Comparison of ENCODE assay signal across 7 mouse cellular contexts in genomic region chr3:86545945-86546344, GRCm38 (mm10). TPM values are rescaled to one million over a fixed set of nuclear protein-coding genes. Genes with fewer than 3 reads are reported as not detected.
A peak's percentile ranks its signal among the peaks of the same experiment; 100 is the strongest.
DNase-seq lines count a peak whose midpoint lies in the region; ATAC-seq and TF ChIP-seq lines count a peak whose summit lies in the region.

No protein-coding gene starts in this region.

- H3K27ac ChIP-seq in lung, postnatal 0 days (ENCODE audit: low read length) = no peak overlapping the region
- no peak overlapping the region for H3K27ac ChIP-seq in forebrain, embryonic 15.5 days (replicated peaks)
- peak overlapping the region; percentile 100 for H3K27ac ChIP-seq in limb, embryonic 12.5 days
- H3K27ac ChIP-seq in stomach, embryonic 14.5 days (ENCODE audit: low read length) = no peak overlapping the region

- ATAC-seq in lung, postnatal 0 days = no peak
- ATAC-seq in forebrain, embryonic 15.5 days (replicated peaks) = no peak
- no peak for ATAC-seq in limb, embryonic 12.5 days (ENCODE audit: insufficient number of reproducible peaks, insufficient read depth, low FRiP score, low TSS enrichment, low read depth)
- ATAC-seq in stomach, embryonic 14.5 days (ENCODE audit: insufficient number of reproducible peaks, insufficient read depth, low FRiP score, low read depth) = no peak

- WGBS in lung, postnatal 0 days = 34% methylated on average over 5 of the region's 5 CpGs
- WGBS in lung, adult 2 months = 67% methylated on average over 5 of the region's 5 CpGs
- 16% methylated on average over 5 of the region's 5 CpGs for WGBS in forebrain, embryonic 15.5 days
- WGBS in limb, embryonic 12.5 days = 8% methylated on average over 5 of the region's 5 CpGs
- WGBS in stomach, embryonic 14.5 days = 34% methylated on average over 5 of the region's 5 CpGs

- peak; percentile 26 for DNase-seq in lung, postnatal 0 days (ENCODE audit: low spot score)
- no peak for DNase-seq in lung, adult 2 months
- no peak for DNase-seq in left cerebral cortex, postnatal 4 days
- no peak for DNase-seq in ovary, postnatal 36 days (ENCODE audit: low spot score)

- H3K9ac ChIP-seq in lung, postnatal 0 days (replicated peaks; ENCODE audit: low read depth) = no peak overlapping the region
- no peak overlapping the region for H3K9ac ChIP-seq in forebrain, embryonic 15.5 days (replicated peaks)
- H3K9ac ChIP-seq in limb, embryonic 12.5 days (replicated peaks) = peak overlapping the region; percentile 100
- no peak overlapping the region for H3K9ac ChIP-seq in stomach, embryonic 14.5 days (replicated peaks; ENCODE audit: low read depth, low read length)

- H3K27me3 ChIP-seq in lung, postnatal 0 days (replicated peaks; ENCODE audit: insufficient read depth, low read length) = peaks cover 42% of the 10 kb centered on the region
- H3K27me3 ChIP-seq in forebrain, embryonic 15.5 days = peaks cover 63% of the 10 kb centered on the region
- peaks cover 6% of the 10 kb centered on the region; the same call in 1 of the 2 replicates for H3K27me3 ChIP-seq in limb, embryonic 12.5 days
- peaks cover 25% of the 10 kb centered on the region for H3K27me3 ChIP-seq in stomach, embryonic 14.5 days (ENCODE audit: control insufficient read depth, insufficient read depth, low read length)

- H3K4me2 ChIP-seq in lung, postnatal 0 days (replicated peaks; ENCODE audit: low read depth, low read length) = peak overlapping the region; percentile 52
- peak overlapping the region; percentile 48; the same call in 1 of the 2 replicates for H3K4me2 ChIP-seq in forebrain, embryonic 15.5 days (replicated peaks)
- peak overlapping the region; percentile 61 for H3K4me2 ChIP-seq in limb, embryonic 12.5 days
- H3K4me2 ChIP-seq in stomach, embryonic 14.5 days (replicated peaks; ENCODE audit: low read depth, low read length) = peak overlapping the region; percentile 42; the same call in 1 of the 2 replicates

- TF ChIP-seq POLR2A in lung, adult 2 months (IDR thresholded peaks at IDR 0.05; ENCODE audit: borderline replicate concordance, extremely low read depth, low read depth, low read length) = no peak

- peak overlapping the region; percentile 28; the same call in 1 of the 2 replicates for H3K4me3 ChIP-seq in lung, postnatal 0 days (ENCODE audit: low read depth, low read length)
- no peak overlapping the region for H3K4me3 ChIP-seq in lung, adult 2 months (replicated peaks; ENCODE audit: extremely low read depth, low read depth, low read length)
- peak overlapping the region; percentile 29; the same call in 1 of the 2 replicates for H3K4me3 ChIP-seq in forebrain, embryonic 15.5 days
- peak overlapping the region; percentile 81 for H3K4me3 ChIP-seq in limb, embryonic 12.5 days (replicated peaks)
- H3K4me3 ChIP-seq in stomach, embryonic 14.5 days (ENCODE audit: low read depth, low read length) = peak overlapping the region; percentile 29

- intact Hi-C loops in left cerebral cortex, postnatal 4 days (cut with DNase I) = no loop called here

- H3K9me3 ChIP-seq in lung, postnatal 0 days (ENCODE audit: low read length) = no peaks in the 10 kb centered on the region
- H3K9me3 ChIP-seq in forebrain, embryonic 15.5 days = no peaks in the 10 kb centered on the region
- no peaks in the 10 kb centered on the region for H3K9me3 ChIP-seq in limb, embryonic 12.5 days
- no peaks in the 10 kb centered on the region for H3K9me3 ChIP-seq in stomach, embryonic 14.5 days (ENCODE audit: control insufficient read depth, low read depth, low read length)

- no peak for TF ChIP-seq CTCF in lung, postnatal 0 days (IDR thresholded peaks at IDR 0.05)
- TF ChIP-seq CTCF in lung, adult 2 months (IDR thresholded peaks at IDR 0.05; ENCODE audit: insufficient read depth, low read length) = no peak

- H3K36me3 ChIP-seq in lung, postnatal 0 days (ENCODE audit: insufficient read depth, low read length) = no peaks in the 10 kb centered on the region
- H3K36me3 ChIP-seq in forebrain, embryonic 15.5 days = no peaks in the 10 kb centered on the region
- no peaks in the 10 kb centered on the region for H3K36me3 ChIP-seq in limb, embryonic 12.5 days
- no peaks in the 10 kb centered on the region for H3K36me3 ChIP-seq in stomach, embryonic 14.5 days (ENCODE audit: control insufficient read depth, insufficient read depth, low read length)

- peaks cover 7% of the 10 kb centered on the region; the same call in 1 of the 2 replicates for H3K4me1 ChIP-seq in lung, postnatal 0 days (ENCODE audit: insufficient read depth, low read depth, low read length)
- H3K4me1 ChIP-seq in lung, adult 2 months (ENCODE audit: control insufficient read depth, insufficient read depth, low read length) = peaks cover 6% of the 10 kb centered on the region
- peaks cover 24% of the 10 kb centered on the region for H3K4me1 ChIP-seq in forebrain, embryonic 15.5 days
- H3K4me1 ChIP-seq in limb, embryonic 12.5 days (replicated peaks) = peaks cover 25% of the 10 kb centered on the region
- H3K4me1 ChIP-seq in stomach, embryonic 14.5 days (ENCODE audit: control insufficient read depth, insufficient read depth, low read length) = peaks cover 5% of the 10 kb centered on the region

- no peak for TF ChIP-seq EP300 in lung, postnatal 0 days (IDR thresholded peaks at IDR 0.05)

RNA-seq across cellular contexts. Expression of gene Mab21l2, which starts 2.5 kb away (rescaled TPM):
- polyA plus RNA-seq in lung, postnatal 0 days (2015; fragmentation: Nextera tagmentation; extraction: Ambion mirVana) = 0.05 TPM in 1 of 2 replicates, not detected in the other
- 0.06 and 0.12 TPM in 2 replicates for polyA plus RNA-seq in lung, adult 2 months (2012; rRNA removed)
- polyA plus RNA-seq in forebrain, embryonic 15.5 days (2015; fragmentation: Nextera tagmentation; extraction: Ambion mirVana) = 2.2 and 3.5 TPM in 2 replicates
- polyA plus RNA-seq in limb, embryonic 12.5 days (2016; fragmentation: Nextera tagmentation; extraction: Ambion mirVana) = 142 and 172 TPM in 2 replicates
- 14.0 and 14.3 TPM in 2 replicates for polyA plus RNA-seq in stomach, embryonic 14.5 days (2014; fragmentation: Nextera tagmentation; extraction: Ambion mirVana)
- under 1 TPM; 0.14 to 0.62 TPM for total RNA-seq in left cerebral cortex, postnatal 4 days (2021)
